10 mouse cellular contexts compared by ENCODE assay signal in the genomic region with DNA sequence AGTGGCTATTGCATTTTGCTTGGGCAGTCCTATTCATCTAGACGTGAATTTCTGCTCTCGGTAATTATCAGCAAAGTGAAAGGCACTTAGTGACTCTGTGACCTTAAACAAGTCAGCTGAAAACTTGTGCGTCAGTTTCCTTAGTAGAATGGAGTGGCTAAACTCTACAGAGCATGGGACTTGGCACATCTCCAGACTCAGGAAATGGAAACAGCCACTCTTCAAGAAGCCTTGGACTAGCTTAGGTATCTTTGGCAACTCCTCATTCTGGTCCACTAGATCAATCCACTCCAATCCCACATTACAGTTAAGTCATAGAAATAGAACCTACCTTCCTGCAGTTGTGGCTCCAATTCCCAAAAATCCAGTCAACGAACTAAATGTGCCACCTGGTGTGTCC. TPM values are rescaled to one million over a fixed set of nuclear protein-coding genes. Genes with fewer than 3 reads are reported as not detected.
DNase-seq lines count a peak whose midpoint lies in the region; ATAC-seq and TF ChIP-seq lines count a peak whose summit lies in the region.
"Had no signal": no experiment of that assay in that cellular context is flagged by ENCODE, and none has a peak within 500 bp of the region (broad histone marks: within the 10 kb centered on the region; RNA-seq: fewer than 3 reads in every experiment).

No protein-coding gene starts in this region.

- ATAC-seq in intestine, embryonic 15.5 days = no peak
- ATAC-seq in lung, embryonic 14.5 days (ENCODE audit: insufficient read depth) = no peak
- ATAC-seq in midbrain, embryonic 16.5 days = no peak

- peak overlapping the region; percentile 28; the same call in 1 of the 2 replicates for H3K27ac ChIP-seq in intestine, embryonic 15.5 days
- H3K27ac ChIP-seq in lung, embryonic 14.5 days (ENCODE audit: low read depth) = peak overlapping the region; percentile 54
- H3K27ac ChIP-seq in midbrain, embryonic 16.5 days (ENCODE audit: low read length) = no peak overlapping the region

- TF ChIP-seq CTCF in lung, embryonic 14.5 days (IDR thresholded peaks at IDR 0.05; ENCODE audit: low read depth) = no peak

- no peak overlapping the region for H3K4me3 ChIP-seq in intestine, embryonic 15.5 days (replicated peaks)
- H3K4me3 ChIP-seq in lung, embryonic 14.5 days (ENCODE audit: low read depth, low read length) = no peak overlapping the region
- no peak overlapping the region for H3K4me3 ChIP-seq in midbrain, embryonic 16.5 days (ENCODE audit: low read depth, low read length)

- peaks cover 19% of the 10 kb centered on the region; the same call in 1 of the 2 replicates for H3K4me1 ChIP-seq in intestine, embryonic 15.5 days (replicated peaks)
- H3K4me1 ChIP-seq in lung, embryonic 14.5 days (ENCODE audit: insufficient read depth) = no peaks in the 10 kb centered on the region
- H3K4me1 ChIP-seq in midbrain, embryonic 16.5 days (ENCODE audit: control insufficient read depth, insufficient read depth, low read length) = no peaks in the 10 kb centered on the region

- no peaks in the 10 kb centered on the region for H3K9me3 ChIP-seq in intestine, embryonic 15.5 days
- H3K9me3 ChIP-seq in lung, embryonic 14.5 days (ENCODE audit: low read depth, low read length) = no peaks in the 10 kb centered on the region
- H3K9me3 ChIP-seq in midbrain, embryonic 16.5 days (replicated peaks; ENCODE audit: control insufficient read depth, low read length, poor library complexity, severe bottlenecking) = no peaks in the 10 kb centered on the region

- no peak overlapping the region for H3K4me2 ChIP-seq in intestine, embryonic 15.5 days (replicated peaks)
- H3K4me2 ChIP-seq in lung, embryonic 14.5 days = 0 out of 2 replicates have a peak overlapping the region, but pooled peaks have one; percentile 1
- no peak overlapping the region for H3K4me2 ChIP-seq in midbrain, embryonic 16.5 days (ENCODE audit: low read length)

- DNase-seq in adrenal gland, adult 2 months = peak; percentile 69
- DNase-seq in adrenal gland, postnatal 4 days (ENCODE audit: low spot score in 2 of 2) = no peak
- peak; percentile 52 to 58 for DNase-seq in adrenal gland, postnatal 36 days
- DNase-seq in lung, embryonic 14.5 days = peak; percentile 73
- DNase-seq in right cerebral cortex, postnatal 10 days (ENCODE audit: low spot score in 2 of 2) = no peak
- DNase-seq in right cerebral cortex, postnatal 4 days = no peak

- H3K27me3 ChIP-seq in intestine, embryonic 15.5 days (replicated peaks) = no peaks in the 10 kb centered on the region
- H3K27me3 ChIP-seq in lung, embryonic 14.5 days (ENCODE audit: insufficient read depth, low read length) = no peaks in the 10 kb centered on the region
- no peaks in the 10 kb centered on the region for H3K27me3 ChIP-seq in midbrain, embryonic 16.5 days (ENCODE audit: control insufficient read depth, insufficient read depth, low read depth, low read length)

- 49% methylated on average over 4 of the region's 4 CpGs for WGBS in intestine, embryonic 15.5 days
- 40% methylated on average over 4 of the region's 4 CpGs for whole genome bisulfite sequencing in lung, embryonic 14.5 days
- 65% methylated on average over 4 of the region's 4 CpGs for WGBS in midbrain, embryonic 16.5 days

- no peak overlapping the region for H3K9ac ChIP-seq in intestine, embryonic 15.5 days
- no peak overlapping the region for H3K9ac ChIP-seq in lung, embryonic 14.5 days
- no peak overlapping the region for H3K9ac ChIP-seq in midbrain, embryonic 16.5 days (ENCODE audit: low read depth, low read length)

- H3K36me3 ChIP-seq in intestine, embryonic 15.5 days = peaks cover 5% of the 10 kb centered on the region; the same call in 1 of the 2 replicates
- H3K36me3 ChIP-seq in lung, embryonic 14.5 days (ENCODE audit: insufficient read depth) = peaks cover 4% of the 10 kb centered on the region; the same call in 1 of the 2 replicates
- no peaks in the 10 kb centered on the region for H3K36me3 ChIP-seq in midbrain, embryonic 16.5 days (ENCODE audit: control insufficient read depth, insufficient read depth, low read length)

RNA-seq across cellular contexts. Expression of gene 4931406P16Rik, which starts 7.9 kb away (rescaled TPM):
- total RNA-seq in adrenal gland, adult 2 months (2021) = 10 to 100 TPM; 57.9 to 68.4 TPM
- 40.3 and 44.5 TPM in 2 replicates for polyA plus RNA-seq in adrenal gland, adult 2 months (2012; rRNA removed)
- 10 to 100 TPM; 89.3 to 90.7 TPM for total RNA-seq in adrenal gland, postnatal 4 days (2021)
- total RNA-seq in adrenal gland, postnatal 36 days (2021) = 10 to 100 TPM; 57.4 to 79.6 TPM
- polyA plus RNA-seq in intestine, embryonic 15.5 days (2015; fragmentation: Nextera tagmentation; extraction: Ambion mirVana) = 23.8 and 28.7 TPM in 2 replicates
- 54.7 and 59.2 TPM in 2 replicates for polyA plus RNA-seq in lung, embryonic 14.5 days (2014; fragmentation: Nextera tagmentation; extraction: Ambion mirVana)
- polyA plus RNA-seq in midbrain, embryonic 16.5 days (2015; fragmentation: Nextera tagmentation; extraction: Ambion mirVana) = 34.0 and 37.8 TPM in 2 replicates

RNA-seq across cellular contexts. Expression of gene Gm6096, which starts 54.6 kb away (rescaled TPM):
- total RNA-seq in adrenal gland, adult 2 months (2021) = not detected
- polyA plus RNA-seq in adrenal gland, adult 2 months (2012; rRNA removed) = not detected in 2 replicates
- not detected for total RNA-seq in adrenal gland, postnatal 4 days (2021)
- not detected for total RNA-seq in adrenal gland, postnatal 36 days (2021)
- not detected in 2 replicates for polyA plus RNA-seq in intestine, embryonic 15.5 days (2015; fragmentation: Nextera tagmentation; extraction: Ambion mirVana)
- 0.88 TPM in 1 of 2 replicates, not detected in the other for polyA plus RNA-seq in lung, embryonic 14.5 days (2014; fragmentation: Nextera tagmentation; extraction: Ambion mirVana)
- polyA plus RNA-seq in midbrain, embryonic 16.5 days (2015; fragmentation: Nextera tagmentation; extraction: Ambion mirVana) = not detected in 2 replicates
- total RNA-seq: gastrocnemius, postnatal 36 days had no signal
- polyA plus RNA-seq: limb, embryonic 11.5 days had no signal

Comparison
In these comparisons a context has a peak if more than half of its experiments do, and no peak if none do; other contexts are left out.
1. DNase-seq: peak in adrenal gland, adult 2 months (single experiment), adrenal gland, postnatal 36 days (2 of 2) and lung, embryonic 14.5 days (single experiment); none in adrenal gland, postnatal 4 days (0 of 2), right cerebral cortex, postnatal 10 days (0 of 2) and right cerebral cortex, postnatal 4 days (single experiment).